Mouse (Mus musculus): ENCODE data around the gene Rpl5.

Rpl5 gene

DNA sequence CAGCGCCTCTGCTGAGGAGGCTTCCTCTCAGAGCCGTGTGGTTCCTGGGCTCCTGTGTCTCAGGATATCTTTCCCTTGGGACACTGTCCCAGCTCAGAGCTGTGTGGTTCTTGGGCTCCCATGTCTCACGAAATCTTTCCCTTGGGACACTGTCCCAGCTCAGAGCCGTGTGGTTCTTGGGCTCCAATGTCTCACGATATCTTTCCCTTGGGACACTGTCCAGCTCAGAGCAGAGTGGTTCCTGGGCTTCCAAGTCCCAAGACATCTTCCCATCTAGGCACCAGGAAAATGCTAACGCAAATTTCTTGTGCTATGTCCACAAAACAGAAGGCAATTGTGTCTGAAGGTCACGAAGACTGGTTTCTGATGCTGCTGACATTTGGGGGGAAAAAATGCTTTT lies 5.6 kb upstream of the Rpl5 start:
- CTCF ChIA-PET = interaction anchor here (0.6 kb wide), 1 partner anchor 105 kb away, joined by 12 read pairs; no protein-coding TSS in a partner anchor

DNA sequence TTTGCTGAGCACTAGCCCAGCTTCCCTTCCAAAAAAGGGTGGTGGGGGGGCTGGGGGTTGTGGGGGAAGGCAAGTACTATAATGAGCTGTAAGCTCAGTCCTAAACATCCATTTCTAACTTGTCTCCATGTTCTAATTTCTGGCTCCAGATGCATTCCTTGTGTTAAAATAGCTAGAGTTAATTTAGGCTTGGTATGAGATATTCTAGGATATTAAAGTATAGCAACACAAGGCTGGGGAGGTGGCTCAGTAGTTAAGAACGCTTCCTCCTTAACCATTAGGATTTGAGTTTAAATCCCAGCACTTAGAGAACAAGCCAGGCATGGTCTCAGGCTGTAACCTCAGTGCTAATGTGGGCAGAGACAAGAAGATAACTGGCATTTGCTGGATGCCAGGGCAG lies 4.0 kb upstream of the Rpl5 start:
- CTCF ChIA-PET = interaction anchor here (0.7 kb wide), 1 partner anchor 277 kb away, joined by 3 read pairs; no protein-coding TSS in a partner anchor

- CTCF ChIA-PET = no interaction called here
These were observed 813 bp downstream of the Rpl5 start for GRCm38 (mm10) chr5:107901014-107901615.

DNA sequence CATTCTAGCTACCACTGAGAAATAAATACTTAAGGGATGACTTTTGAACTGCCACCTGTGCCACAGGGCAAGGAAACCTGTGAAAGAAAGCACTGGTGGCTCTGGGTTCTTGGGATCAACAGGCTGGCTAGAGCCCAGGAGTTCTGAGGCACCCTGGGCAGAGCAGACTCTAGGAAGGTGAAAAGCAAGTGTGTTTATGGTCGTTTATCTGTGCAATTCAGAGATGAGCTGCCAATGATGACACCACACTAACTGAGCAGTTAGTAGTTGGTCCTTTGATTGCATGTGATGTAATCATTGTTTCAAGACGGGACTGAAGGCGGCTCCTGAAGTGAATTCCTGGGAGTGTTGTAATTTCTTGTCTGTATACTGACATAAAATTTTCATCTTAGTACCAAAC lies 4.0 kb downstream of the Rpl5 start:
- CTCF ChIA-PET = interaction anchor here (0.5 to 0.6 kb wide), 2 partner anchors 9 to 179 kb away, joined by 3 to 5 read pairs; no protein-coding TSS in a partner anchor

DNA sequence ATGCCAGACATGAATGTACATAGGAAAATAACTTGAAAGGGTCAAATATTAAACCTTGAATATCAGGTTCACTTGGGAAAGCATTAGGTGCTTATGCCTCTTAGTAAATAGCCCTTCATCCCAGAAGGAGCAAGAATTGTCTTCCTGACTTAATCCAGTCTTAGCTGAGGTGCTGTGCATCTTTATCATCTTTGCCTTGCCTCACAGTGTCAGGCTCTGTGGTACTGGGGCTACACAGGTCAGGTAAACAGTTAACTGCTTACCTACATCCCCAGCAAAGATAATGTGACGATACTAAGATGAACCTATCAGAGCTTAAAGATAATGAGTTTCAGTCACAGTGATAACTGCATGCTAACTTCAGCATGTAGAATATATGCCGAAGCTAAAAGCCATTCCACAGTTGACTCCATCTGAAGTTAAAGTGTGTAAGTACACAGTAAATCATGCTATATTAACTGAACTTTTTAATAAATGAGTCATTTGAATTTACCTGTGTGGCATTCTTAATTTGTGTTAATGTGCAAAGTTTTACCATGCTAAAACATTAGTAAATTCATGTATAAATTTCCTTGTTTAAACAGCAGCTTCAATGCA lies 8.3 kb downstream of the Rpl5 start:
- CTCF ChIA-PET = interaction anchor here (0.5 kb wide), 1 partner anchor 58 kb away, joined by 3 read pairs; no protein-coding TSS in a partner anchor

GRCm38 (mm10) chr5:107909668-107910067 lies 9.4 kb downstream of the Rpl5 start:
- CTCF ChIA-PET = no interaction called here

GRCm38 (mm10) chr5:107910084-107910616 lies 9.8 kb downstream of the Rpl5 start:
- CTCF ChIA-PET = interaction anchor here (0.9 kb wide), 1 partner anchor 27 kb away, joined by 4 read pairs; no protein-coding TSS in a partner anchor

GRCm38 (mm10) chr5:107911012-107911411 lies 10.7 kb downstream of the Rpl5 start:
- CTCF ChIA-PET = interaction anchor here (0.7 to 0.9 kb wide), 2 partner anchors 11 to 27 kb away, joined by 4 to 6 read pairs; partner anchors contain the start of gene Rpl5

DNA sequence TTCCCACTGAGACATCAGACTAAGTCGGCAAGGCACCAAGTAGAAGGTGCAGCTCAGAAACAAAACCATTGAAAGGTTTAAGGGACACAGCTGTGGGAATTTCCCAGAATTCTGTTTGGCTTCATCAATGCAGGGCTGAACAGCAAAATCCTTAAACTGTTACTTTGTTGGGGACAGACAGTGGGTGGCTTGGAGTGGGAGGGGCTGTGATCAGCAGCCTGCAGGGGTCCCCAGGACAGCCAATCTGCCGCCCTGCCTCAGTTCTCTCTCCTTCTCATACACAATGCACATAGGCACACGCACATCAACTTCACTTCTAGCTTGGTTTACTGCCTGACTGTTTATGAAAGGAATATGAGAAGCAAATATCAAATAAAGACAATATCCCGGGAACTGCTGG lies 15.0 kb downstream of the Rpl5 start:
- CTCF ChIA-PET = no interaction called here

- CTCF ChIA-PET = interaction anchor here (0.9 to 2.4 kb wide), 5 partner anchors 15 to 83 kb away, joined by 3 to 9 read pairs (median 6); no protein-coding TSS in a partner anchor
These were observed 21.3 kb downstream of the Rpl5 start for GRCm38 (mm10) chr5:107921400-107922252.

GRCm38 (mm10) chr5:107922836-107923235 lies 22.5 kb downstream of the Rpl5 start:
- CTCF ChIA-PET = interaction anchor here (0.6 to 2.4 kb wide), 2 partner anchors 63 to 91 kb away, joined by 4 to 9 read pairs; no protein-coding TSS in a partner anchor

DNA sequence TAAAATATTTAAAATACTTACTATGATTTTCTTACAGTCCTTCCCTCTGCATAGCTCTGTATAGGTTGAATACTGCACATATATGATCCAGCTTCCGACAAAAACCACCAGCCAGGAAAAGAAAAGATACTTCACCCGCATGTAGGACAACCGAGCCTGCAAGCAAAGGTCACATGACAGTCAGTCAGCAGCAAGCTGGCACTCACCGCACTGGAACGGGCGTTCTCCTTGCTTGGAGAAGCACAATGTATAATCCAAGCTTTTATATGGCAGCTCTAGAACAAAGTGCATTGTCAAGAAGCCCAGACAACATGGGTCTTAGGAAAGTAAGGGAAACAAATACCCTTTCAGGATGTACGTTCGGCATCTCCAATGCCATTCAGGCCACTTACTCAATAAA lies 24.3 kb downstream of the Rpl5 start:
- CTCF ChIA-PET = interaction anchor here (0.7 kb wide), 1 partner anchor 66 kb away, joined by 3 read pairs; no protein-coding TSS in a partner anchor

GRCm38 (mm10) chr5:107926550-107927249 lies 26.4 kb downstream of the Rpl5 start:
- CTCF ChIA-PET = no interaction called here

- CTCF ChIA-PET = interaction anchor here (1.0 to 1.3 kb wide), 2 partner anchors 11 to 16 kb away, joined by 3 read pairs; no protein-coding TSS in a partner anchor
These were observed 32.3 kb downstream of the Rpl5 start for GRCm38 (mm10) chr5:107932556-107932955.

- CTCF ChIA-PET = interaction anchor here (1.1 to 1.3 kb wide), 2 partner anchors 10 to 18 kb away, joined by 3 to 4 read pairs; no protein-coding TSS in a partner anchor
These were observed 33.1 kb downstream of the Rpl5 start for GRCm38 (mm10) chr5:107933202-107933974.

- CTCF ChIA-PET = no interaction called here
These were observed 34.7 kb downstream of the Rpl5 start for GRCm38 (mm10) chr5:107934770-107935543.

DNA sequence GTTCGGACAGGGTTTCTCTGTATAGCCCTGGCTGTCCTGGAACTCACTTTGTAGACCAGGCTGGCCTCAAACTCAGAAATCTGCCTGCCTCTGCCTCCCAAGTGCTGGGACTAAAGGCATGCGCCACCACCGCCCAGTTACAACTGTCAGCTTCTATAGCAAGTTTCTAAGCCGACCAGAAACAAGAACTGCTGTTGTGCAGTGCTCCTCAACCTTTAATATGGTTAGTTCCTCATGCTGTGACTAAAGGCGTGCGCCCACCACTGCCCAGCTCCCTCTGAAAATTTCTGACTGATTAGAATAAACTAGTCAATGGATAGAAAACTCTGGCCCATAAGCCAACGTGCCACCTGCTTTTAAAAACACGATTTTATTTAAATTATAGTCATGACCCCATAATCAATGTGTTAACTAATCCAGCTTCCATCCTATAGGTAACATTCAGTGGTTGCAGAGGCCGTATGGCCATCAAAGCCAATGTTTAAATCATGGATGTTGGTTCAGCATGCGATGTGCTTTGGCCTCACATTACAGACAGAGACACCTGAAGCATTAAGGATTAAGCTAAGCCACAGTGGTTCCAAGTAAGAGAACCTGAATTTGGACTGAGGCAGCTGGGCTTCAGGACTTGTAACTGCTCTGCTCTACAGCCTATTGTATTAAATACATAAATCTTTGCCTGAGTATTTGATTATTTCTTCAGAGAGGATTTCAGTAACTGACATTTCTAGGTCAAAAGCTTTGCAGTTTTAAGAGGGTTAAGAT lies 36.5 kb downstream of the Rpl5 start:
- CTCF ChIA-PET = interaction anchor here (0.6 to 1.3 kb wide), 5 partner anchors 11 to 127 kb away, joined by 3 to 4 read pairs (median 3); no protein-coding TSS in a partner anchor

GRCm38 (mm10) chr5:107938483-107938882 lies 38.2 kb downstream of the Rpl5 start:
- CTCF ChIA-PET = interaction anchor here (0.7 to 1.7 kb wide), 3 partner anchors 10 to 195 kb away, joined by 3 to 6 read pairs (median 4); no protein-coding TSS in a partner anchor

Measured in spleen, embryonic (tissue).